Mouse (Mus musculus) limb, embryonic 11.5 days (tissue): Measurements from ENCODE around the gene Vamp5. TPM values are rescaled to one million over a fixed set of nuclear protein-coding genes. Genes with fewer than 3 reads are reported as not detected.

Experiments used
- ATAC-seq: fragments of 200-750 bp; cut with Nextera tagmentation; 2 replicates; pipeline ENCODE4 v1.8.0; 2017; ENCODE audit warnings: low read depth; ENCODE audit not compliant: insufficient number of reproducible peaks, low FRiP score, low TSS enrichment
- DNase-seq: peaks from one replicate; pipeline ENCODE4 v3.0.0-alpha.2; 2015; ENCODE audit warnings: low spot score
- H3K27ac ChIP-seq: fragments of 300-500 bp; sonication (generic); replicated peaks from 2 replicates; pipeline ENCODE4 v1.5.1; 2014; ENCODE audit warnings: low read depth, mild to moderate bottlenecking, low read length
- H3K27me3 ChIP-seq: fragments of 300-500 bp; sonication (generic); 2 replicates; pipeline ENCODE4 v1.6.1; 2014; ENCODE audit warnings: mild to moderate bottlenecking, low read length, mixed read lengths; ENCODE audit not compliant: control insufficient read depth, insufficient read depth
- H3K36me3 ChIP-seq: fragments of 300-500 bp; sonication (generic); 2 replicates; pipeline ENCODE4 v1.6.1; 2014; ENCODE audit warnings: mild to moderate bottlenecking, low read length, moderate library complexity, mixed read lengths; ENCODE audit not compliant: control insufficient read depth, insufficient read depth
- H3K4me1 ChIP-seq: fragments of 300-500 bp; sonication (generic); 2 replicates; pipeline ENCODE4 v1.6.1; 2014; ENCODE audit warnings: low read length, mixed read lengths; ENCODE audit not compliant: control insufficient read depth, insufficient read depth
- H3K4me2 ChIP-seq: fragments of 300-500 bp; sonication (generic); 2 replicates; pipeline ENCODE4 v1.6.1; 2014; ENCODE audit warnings: low read depth, mild to moderate bottlenecking, moderate library complexity; ENCODE audit not compliant: severe bottlenecking
- H3K4me3 ChIP-seq: fragments of 300-500 bp; sonication (generic); 2 replicates; pipeline ENCODE4 v1.5.1; 2014; ENCODE audit warnings: low read depth, low read length
- H3K9ac ChIP-seq: fragments of 300-500 bp; sonication (generic); 2 replicates; pipeline ENCODE4 v1.6.1; 2014; ENCODE audit warnings: mild to moderate bottlenecking, low read length
- H3K9me3 ChIP-seq: fragments of 300-500 bp; sonication (generic); 2 replicates; pipeline ENCODE4 v1.6.1; 2016; ENCODE audit warnings: low read length; ENCODE audit not compliant: control insufficient read depth
- WGBS: fragments of 180-500 bp; shearing (Covaris S2); extraction: QIAGEN DNeasy Blood & Tissue Kit; methylation state at CpG from one replicate; pipeline ENCODE4 v1.1.7; 2014; 5-methylcytosine and 5-hydroxymethylcytosine counted together
- polyA plus RNA-seq: library from polyadenylated mRNA; unstranded; fragments of >200 nt; fragmentation: Nextera tagmentation; extraction: Ambion mirVana; gene quantifications from 2 replicates; pipeline ENCODE4 v1.2.1, GENCODE M21; 2014

Vamp5 gene
- polyA plus RNA-seq, 1 experiment from 2014 or later = 17.0 TPM

GRCm38 (mm10) chr6:72387816-72388215 lies 7.5 kb upstream of the Vamp5 start:
- Histone ChIP-seq H3K27me3 (no peaks in the 10 kb centered on the region), H3K9ac (no peak overlapping the region), H3K9me3 (no peaks in the 10 kb centered on the region), H3K36me3 (no peaks in the 10 kb centered on the region; the same call in 1 of the 2 replicates), H3K4me3 (no peak overlapping the region), H3K4me2 (peak overlapping the region; percentile 3; the same call in 1 of the 2 replicates), H3K27ac (no peak overlapping the region), H3K4me1 (peaks cover 17% of the 10 kb centered on the region)
- WGBS = 47% methylated on average over 3 of the region's 3 CpGs
- DNase-seq (no peak), ATAC-seq (no peak)

- Histone ChIP-seq H3K9me3 (no peaks in the 10 kb centered on the region), H3K4me1 (peaks cover 17% of the 10 kb centered on the region), H3K36me3 (no peaks in the 10 kb centered on the region; the same call in 1 of the 2 replicates), H3K4me2 (no peak overlapping the region), H3K9ac (no peak overlapping the region), H3K27me3 (no peaks in the 10 kb centered on the region), H3K27ac (no peak overlapping the region), H3K4me3 (no peak overlapping the region)
- DNase-seq (no peak), ATAC-seq (no peak)
- WGBS = 90% methylated on average over 2 of the region's 2 CpGs
These were observed 6.3 kb upstream of the Vamp5 start for GRCm38 (mm10) chr6:72386561-72386960.

DNA sequence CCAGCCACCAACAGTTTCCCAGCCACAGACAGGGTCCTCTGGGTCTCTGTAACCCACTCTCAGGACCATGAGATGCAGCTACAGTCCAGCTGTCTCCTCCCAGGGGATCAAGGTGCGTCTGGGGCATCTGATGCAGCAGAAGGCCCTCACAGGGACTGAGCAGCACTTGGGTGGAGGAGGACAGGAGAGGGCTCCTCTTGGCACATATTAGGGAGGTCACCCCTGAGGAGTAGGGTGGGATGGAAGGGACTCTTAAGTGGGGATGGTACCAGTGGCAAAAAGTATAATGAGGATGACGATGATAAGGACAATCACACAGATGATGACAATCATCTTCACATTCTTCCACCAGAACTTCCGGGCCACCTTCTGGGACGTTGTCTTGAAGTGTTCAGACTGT lies 5.0 kb upstream of the Vamp5 start:
- Histone ChIP-seq H3K27ac (no peak overlapping the region), H3K4me1 (peaks cover 19% of the 10 kb centered on the region), H3K9me3 (no peaks in the 10 kb centered on the region), H3K9ac (no peak overlapping the region), H3K4me2 (no peak overlapping the region), H3K36me3 (no peaks in the 10 kb centered on the region; the same call in 1 of the 2 replicates), H3K27me3 (no peaks in the 10 kb centered on the region; the same call in 1 of the 2 replicates), H3K4me3 (no peak overlapping the region)
- no peak for ATAC-seq
- DNase-seq = no peak
- 84% methylated on average over 4 of the region's 4 CpGs for WGBS

GRCm38 (mm10) chr6:72383952-72384351 lies 3.7 kb upstream of the Vamp5 start:
- ATAC-seq = no peak
- no peak for DNase-seq
- Histone ChIP-seq H3K4me2 (no peak overlapping the region), H3K9ac (no peak overlapping the region), H3K36me3 (no peaks in the 10 kb centered on the region; the same call in 1 of the 2 replicates), H3K27ac (no peak overlapping the region), H3K27me3 (peaks cover 3% of the 10 kb centered on the region; the same call in 1 of the 2 replicates), H3K4me1 (peaks cover 16% of the 10 kb centered on the region), H3K9me3 (no peaks in the 10 kb centered on the region), H3K4me3 (no peak overlapping the region)
- 93% methylated on average over 7 of the region's 7 CpGs for WGBS

GRCm38 (mm10) chr6:72383142-72383820 lies 3.0 kb upstream of the Vamp5 start:
- Histone ChIP-seq H3K4me1 (peaks cover 10% of the 10 kb centered on the region), H3K9me3 (no peaks in the 10 kb centered on the region), H3K4me2 (no peak overlapping the region), H3K27ac (no peak overlapping the region), H3K36me3 (no peaks in the 10 kb centered on the region; the same call in 1 of the 2 replicates), H3K9ac (no peak overlapping the region), H3K27me3 (peaks cover 3% of the 10 kb centered on the region; the same call in 1 of the 2 replicates), H3K4me3 (no peak overlapping the region)
- DNase-seq = no peak
- WGBS = 87% methylated on average over 6 of the region's 6 CpGs
- no peak for ATAC-seq

GRCm38 (mm10) chr6:72382494-72382893 lies 2.2 kb upstream of the Vamp5 start:
- ATAC-seq = no peak
- no peak overlapping the region for H3K27ac ChIP-seq
- DNase-seq = no peak
- peaks cover 3% of the 10 kb centered on the region; the same call in 1 of the 2 replicates for H3K27me3 ChIP-seq
- no peak overlapping the region for H3K9ac ChIP-seq
- H3K4me2 ChIP-seq = no peak overlapping the region
- WGBS = 85% methylated on average over 6 of the region's 6 CpGs
- H3K9me3 ChIP-seq = no peaks in the 10 kb centered on the region
- H3K36me3 ChIP-seq = no peaks in the 10 kb centered on the region; the same call in 1 of the 2 replicates
- peaks cover 8% of the 10 kb centered on the region for H3K4me1 ChIP-seq
- H3K4me3 ChIP-seq = no peak overlapping the region

DNA sequence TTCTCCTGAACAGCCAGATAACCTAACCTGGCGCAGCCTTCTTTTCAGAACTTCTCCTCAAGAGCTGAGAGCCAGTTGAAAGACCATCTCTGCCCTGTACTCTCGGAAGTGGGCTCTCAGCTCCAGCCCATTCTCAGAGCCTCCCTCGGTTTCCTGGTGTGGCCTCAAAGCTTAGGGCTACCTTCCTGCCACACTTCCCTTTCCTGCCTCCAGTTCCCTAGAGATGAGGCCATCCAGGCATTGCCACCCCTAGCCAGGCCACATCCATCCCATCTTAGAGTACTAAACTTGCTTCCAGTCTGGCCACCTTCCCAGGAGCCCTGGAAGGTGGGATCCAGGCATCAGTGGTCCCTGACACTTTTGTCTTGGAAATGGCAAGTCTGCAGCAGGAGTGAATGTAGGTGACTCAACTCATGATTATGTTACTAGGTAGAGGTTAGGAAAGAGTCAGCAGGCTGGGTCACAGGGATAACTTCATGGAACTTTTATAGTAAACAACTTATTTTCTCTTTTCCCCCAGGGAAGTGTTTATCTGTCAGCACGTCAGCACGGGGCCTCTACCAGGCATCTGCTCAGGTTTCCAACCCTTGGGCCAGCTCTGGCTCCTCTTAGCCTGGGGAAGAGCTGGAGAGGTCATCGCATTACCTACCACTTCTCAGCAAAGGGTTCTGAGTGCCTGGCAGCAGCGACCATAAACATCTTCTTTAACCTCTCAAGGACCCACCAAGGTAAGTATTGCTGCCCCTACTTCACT lies 714 bp downstream of the Vamp5 start:
- Histone ChIP-seq H3K4me1 (peaks cover 8% of the 10 kb centered on the region), H3K36me3 (no peaks in the 10 kb centered on the region), H3K27ac (no peak overlapping the region), H3K4me2 (peak overlapping the region; percentile 51), H3K4me3 (peak overlapping the region; percentile 39), H3K27me3 (peaks cover 3% of the 10 kb centered on the region; the same call in 1 of the 2 replicates), H3K9me3 (no peaks in the 10 kb centered on the region), H3K9ac (peak overlapping the region; percentile 41; the same call in 1 of the 2 replicates)
- ATAC-seq (no peak), DNase-seq (no peak)
- 44% methylated on average over 7 of the region's 7 CpGs for WGBS

DNA sequence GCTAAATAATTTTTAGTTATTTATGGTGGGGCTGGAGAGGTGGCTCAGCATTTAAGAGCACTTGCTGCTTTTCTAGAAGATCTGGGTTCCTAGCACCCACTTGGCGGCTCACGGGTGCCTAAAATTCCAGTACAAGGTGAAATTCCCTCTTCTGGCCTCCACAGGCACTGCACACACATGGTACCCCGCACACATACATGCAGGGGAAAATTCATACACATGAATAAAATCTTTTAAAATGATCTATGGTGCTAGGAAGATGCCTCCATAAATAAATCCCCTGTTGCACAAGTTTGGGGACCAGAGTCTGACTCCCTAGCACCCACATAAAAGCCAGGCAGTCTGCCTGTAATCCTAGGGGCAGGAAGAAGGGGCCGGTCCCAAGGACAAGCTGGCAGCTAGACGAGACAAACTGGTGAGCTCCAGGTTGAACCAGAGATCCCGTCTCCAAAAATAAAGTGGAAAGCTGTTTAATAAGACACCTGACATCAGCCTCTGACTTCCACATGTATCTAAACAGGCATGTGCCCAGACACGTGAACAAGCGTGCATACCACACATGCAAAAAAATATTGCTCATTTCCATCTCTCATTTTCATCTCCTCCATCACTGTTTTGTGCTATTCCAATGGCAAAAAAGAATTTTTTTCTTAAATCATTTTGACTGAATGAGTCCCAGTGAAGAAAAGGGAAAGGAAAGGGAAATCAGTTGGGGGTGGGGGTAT lies 1.6 kb downstream of the Vamp5 start:
- H3K27ac ChIP-seq = no peak overlapping the region
- no peak overlapping the region for H3K9ac ChIP-seq
- peaks cover 3% of the 10 kb centered on the region; the same call in 1 of the 2 replicates for H3K27me3 ChIP-seq
- DNase-seq (no peak), ATAC-seq (no peak)
- H3K36me3 ChIP-seq = no peaks in the 10 kb centered on the region
- no peaks in the 10 kb centered on the region for H3K9me3 ChIP-seq
- WGBS = 88% methylated on average over 8 of the region's 8 CpGs
- H3K4me1 ChIP-seq = peaks cover 8% of the 10 kb centered on the region
- H3K4me2 ChIP-seq = no peak overlapping the region
- H3K4me3 ChIP-seq = no peak overlapping the region
